Mouse (Mus musculus) kidney, postnatal 36 days (tissue): ENCODE data around the gene Upp2.

Source experiments
- DNase-seq, 2 experiments: peaks; one replicate each; pipeline ENCODE4 v3.0.0; 2021 to 2022; ENCODE audit warnings: mixed read lengths in 2 of 2

Upp2 gene

DNA sequence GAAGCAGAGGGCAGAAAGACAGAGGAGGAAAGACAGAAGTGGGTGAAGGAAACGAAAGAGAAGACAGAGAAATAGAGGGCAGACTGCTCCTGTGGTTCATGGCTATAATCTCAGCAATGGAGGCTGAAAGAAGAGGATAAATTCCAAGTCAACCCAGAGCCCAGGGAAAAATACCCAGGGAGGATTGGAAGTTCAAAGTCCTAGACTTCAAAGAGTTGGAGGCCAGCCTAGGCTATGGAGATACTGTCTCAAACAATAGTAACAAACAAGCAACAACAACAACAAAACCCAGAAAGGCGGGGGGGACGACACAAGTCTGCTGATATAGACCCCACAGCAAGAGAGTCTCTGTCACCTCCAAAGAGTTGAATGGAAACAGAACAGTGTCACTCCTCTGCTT lies 14.8 kb upstream of the Upp2 start:
- DNase-seq = peak; percentile 33 to 46

DNA sequence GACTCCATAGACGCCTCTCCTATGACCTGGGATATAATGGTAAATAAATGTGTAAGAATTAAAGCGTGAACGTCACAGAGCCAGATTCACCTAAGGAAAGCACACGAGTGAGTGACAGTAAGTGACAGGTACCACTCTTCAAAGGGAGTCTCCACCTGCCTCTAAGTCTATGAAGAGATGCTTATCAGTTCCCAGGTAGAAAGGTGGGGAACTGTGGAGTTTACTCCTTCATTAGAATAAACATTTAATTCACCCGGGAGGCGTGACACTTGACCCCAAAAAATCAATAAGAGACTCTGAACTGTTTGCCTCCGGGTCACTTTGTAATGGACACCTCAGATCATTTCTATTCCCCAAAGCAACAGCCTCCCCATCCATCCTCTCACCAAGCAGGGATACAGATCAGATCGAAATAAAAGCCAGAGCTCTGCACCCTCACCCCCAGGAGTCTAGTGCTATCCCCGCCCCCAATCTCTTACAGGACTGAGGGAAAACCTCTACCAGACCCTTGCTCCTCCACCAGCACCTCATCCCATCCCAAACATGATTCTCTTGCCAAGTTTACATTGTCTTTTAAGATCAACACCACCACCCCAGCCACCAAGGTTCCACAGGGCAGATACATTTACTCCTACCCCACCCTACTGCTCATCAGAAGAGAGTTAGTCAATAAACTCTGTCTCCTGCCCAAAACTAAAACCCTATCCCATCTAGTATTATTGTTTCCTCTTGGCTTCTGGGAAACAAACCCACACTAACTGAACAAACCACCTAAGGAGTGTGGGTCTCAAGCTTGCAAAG lies 9.9 kb upstream of the Upp2 start:
- no peak for DNase-seq

DNA sequence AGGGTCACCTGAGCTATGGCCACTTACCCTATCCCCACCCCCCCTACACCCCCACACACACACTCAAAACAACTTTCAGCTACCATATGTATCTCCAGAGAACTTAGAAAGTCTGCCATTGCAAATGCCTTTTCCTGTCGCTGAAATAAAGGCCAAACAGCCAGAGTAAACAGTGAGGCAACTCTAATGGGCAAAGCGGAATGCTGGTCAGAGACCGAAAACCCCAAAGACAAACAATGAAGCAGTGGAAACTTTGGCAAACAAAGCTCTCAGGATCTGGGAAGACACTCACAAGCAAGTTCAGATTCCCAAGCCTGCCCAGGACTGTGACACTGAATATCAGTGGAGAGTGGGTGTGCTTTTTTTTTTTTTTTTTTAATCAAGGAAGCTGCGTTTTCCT lies 5.0 kb upstream of the Upp2 start:
- no peak for DNase-seq

DNA sequence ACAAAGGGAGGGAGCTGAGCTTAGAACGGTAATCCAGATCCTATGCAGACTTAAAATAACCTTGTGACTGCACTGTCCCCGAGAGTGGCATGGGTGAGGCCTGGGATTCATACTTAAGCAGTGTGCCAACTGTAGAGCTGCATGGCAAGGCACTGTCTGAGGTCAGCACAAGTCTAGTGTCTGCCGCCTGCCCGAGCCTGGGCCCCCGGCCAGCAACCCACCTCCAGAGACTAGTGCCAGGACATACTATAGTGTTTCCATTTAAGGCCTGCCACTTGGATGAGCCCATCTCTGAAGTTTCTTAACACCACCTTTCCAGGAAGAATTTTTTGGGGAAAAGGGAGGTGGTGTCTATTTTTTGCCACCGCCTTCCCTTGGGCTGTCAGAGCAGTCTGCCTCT lies 1.8 kb upstream of the Upp2 start:
- DNase-seq = peak; percentile 39 to 54

DNA sequence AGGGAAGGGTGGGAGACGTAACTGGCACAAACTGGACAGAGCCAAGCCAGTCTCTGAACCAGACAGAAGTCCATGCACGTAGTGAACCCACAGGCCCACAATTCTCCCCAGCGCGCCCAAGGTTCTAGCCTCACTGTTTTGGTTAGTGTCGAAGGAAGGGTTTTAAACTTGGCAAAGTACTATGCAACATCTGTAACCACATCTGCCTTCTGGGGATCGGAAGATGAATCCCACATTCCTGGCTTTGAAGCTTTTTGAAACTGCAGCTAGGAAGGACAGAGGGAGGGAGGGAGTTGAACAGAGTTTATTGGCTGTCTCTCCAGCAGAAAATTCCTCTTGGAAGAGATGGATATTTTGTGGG lies 1.1 kb upstream of the Upp2 start:
- peak; percentile 24 to 42 for DNase-seq

DNA sequence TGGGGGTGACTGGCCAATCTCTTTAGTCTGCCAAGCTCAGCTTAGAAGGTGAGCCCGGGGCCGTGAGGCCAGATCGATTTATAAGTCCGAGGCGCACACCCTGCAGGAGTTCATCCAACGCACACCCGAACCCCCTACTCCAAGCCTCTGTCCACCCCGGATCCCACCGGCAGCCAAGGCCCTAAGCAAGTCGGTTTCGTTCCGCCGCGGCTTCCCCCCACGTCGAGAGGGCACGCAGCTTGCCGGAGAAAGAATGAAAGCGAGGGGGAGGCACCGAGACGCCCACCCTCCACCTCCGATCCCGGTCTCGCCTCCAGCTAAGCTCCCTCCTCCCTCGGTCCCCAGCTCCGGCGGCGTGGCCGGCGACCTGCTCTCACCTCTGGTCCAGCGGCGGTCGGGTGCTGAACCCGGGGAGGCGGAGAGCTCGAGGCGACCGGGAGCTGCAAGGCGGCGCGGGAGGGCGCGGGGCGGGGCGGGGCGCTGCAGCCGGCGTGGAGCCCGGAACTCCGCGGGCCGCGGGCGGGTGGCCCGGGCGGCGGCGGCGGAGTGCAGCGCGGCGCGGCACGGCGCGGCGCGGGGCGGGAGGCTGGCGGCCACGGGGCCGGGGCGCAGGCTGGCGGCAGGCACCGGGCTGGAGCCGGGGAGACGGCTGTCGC lies 560 bp upstream of the Upp2 start:
- peak; percentile 73 to 86 for DNase-seq

DNA sequence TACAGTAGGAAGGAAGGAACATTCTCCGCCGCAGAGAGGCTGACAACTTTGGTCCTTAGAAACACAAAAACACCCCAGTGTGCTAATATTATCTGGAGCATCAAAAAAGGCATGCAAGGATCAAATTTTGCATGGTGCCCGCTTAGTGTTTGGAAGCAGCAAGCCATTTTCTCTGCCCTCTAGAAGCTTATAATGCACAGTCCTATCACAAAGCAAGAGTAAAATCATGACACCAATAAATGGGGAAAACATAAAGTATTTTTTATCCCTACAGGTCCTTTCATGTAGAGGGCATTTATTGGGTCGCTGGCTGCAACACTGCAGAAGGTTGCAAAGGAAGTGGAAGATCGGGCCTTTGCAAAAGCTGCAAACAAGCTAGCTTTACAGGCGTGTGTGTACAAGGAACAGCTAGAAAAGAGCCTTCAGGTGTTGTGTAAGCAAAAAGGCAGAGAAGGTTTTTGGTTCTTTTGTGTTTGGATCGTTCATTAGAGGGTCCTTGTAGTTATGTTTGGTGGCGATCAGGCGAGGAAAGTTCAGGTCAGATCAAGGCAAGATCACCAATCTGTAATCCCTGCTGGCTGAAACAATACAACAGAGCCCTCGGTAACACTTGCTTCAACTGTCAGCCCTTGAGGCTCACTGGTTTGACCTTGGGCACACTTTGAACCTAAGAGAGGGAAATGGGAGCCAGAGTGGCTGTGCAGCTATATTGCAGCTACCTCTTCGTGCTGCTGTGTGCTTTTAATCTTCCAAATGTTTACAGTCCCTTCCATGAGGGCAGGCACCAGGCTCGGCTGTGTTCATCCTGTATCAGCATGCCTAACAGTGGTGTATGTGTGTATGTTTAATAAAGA lies 995 bp downstream of the Upp2 start:
- peak; percentile 24 to 30 for DNase-seq

DNA sequence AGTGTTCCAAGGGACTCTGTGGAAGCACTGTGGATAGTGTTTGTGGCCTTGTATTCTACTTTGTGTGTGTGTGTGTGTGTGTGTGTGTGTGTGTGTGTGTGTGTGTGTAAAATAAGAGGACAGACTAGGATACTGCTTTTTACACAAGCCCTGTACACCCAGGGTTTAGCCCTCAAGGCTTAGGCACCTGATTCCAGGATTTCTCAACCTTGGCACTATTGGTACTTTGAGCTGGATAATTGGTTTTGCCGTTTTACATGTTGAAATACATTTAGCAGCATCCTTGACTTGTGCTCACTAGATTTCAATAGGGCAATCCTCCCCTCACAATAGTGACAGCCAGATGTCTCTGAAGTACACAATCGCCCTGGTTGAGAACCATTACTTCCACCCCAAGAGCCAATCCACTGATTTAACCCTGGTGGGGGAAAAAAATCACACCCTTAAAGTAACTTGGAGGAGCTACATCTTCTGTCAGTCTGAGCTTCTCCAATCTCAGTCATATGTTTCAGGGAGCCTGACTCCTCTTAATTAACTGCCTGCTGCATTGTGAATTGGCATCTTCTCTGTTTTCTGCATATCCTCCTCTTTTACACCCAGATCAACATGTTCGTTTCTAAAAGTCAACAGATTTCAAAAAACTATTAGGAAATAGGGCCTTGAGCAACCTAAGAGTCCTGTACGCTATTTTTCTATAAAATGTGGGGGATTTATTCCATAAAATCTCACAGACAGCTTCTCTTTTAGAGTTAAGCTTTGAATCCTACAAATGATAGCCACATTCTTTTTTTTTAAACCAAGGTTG lies 1.9 kb downstream of the Upp2 start:
- DNase-seq = no peak

DNA sequence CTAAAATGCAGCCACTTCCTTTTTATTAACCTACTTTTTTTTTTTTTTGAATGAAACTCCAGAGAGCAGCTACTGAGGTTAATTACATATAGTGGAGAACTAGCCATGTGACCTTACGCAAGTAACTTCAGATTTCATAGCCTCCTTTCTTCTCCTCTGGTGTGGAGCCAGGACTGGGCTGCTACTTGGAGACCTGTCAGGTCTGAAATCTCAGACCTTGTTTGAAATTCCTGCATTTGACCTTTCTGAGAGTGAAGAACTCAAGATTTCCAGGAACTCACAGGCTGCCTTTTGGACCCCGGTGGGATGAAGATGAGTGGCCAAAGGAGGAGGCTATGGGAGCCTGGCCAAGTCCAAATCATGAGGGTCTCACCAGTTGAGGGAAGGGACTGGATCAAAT lies 7.1 kb downstream of the Upp2 start:
- DNase-seq = no peak

DNA sequence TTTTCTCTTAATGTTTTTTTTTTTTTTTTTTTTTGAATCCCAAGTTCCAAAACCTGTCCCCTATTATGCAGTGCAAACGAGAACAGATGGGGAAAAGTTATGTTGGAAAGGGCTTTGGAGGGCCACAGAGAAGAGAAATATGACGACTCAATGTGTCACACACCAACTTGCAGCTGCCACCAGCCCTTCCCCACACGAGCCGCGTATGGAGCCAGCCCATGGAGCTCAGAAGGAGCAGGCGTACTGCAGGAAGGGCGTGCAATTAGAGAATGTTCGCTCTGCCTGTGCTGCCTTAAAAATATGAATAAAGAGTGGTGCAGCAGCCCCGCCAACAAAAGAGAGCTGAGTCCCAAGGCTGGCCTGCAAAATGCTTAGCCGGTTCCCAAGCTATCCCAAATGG lies 19.2 kb downstream of the Upp2 start:
- no peak for DNase-seq

DNA sequence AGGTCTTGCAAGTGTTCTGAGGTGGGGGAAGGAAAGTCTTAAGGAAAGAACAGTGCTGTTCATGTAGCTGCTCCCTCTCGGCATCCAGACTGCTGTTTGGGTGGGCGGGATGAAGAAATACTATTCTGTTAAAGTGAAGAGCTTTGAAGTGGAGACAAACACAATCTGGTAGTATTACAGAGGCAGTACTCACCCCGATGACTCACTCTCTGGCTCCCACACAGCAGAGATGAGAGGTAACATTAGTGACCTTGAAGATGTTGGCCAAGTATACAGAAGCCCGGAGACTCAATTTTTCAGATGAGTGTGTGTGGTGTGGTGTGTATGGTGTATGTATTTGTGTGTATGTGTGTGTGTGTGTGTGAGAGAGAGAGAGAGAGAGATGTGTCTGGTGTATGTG lies 22.5 kb downstream of the Upp2 start:
- no peak for DNase-seq

DNA sequence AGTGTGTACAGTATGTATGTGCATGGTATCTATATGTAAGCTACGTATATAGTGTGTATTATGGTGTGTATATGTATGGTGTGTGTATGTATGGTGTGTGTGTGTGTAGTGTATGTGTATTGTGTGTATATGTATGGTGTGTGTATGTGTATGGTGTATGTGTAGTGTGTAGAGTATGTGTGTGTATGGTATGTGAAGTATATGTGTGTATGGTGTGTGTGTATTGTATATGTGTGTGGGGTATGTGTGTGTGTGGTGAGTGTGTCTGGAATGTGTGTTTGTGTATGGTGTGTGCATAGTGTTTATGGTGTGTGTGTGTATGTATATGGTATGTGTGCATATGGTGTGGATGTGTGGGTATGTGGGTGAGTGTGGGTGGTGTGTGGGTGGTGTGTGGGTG lies 23.0 kb downstream of the Upp2 start:
- DNase-seq = no peak

DNA sequence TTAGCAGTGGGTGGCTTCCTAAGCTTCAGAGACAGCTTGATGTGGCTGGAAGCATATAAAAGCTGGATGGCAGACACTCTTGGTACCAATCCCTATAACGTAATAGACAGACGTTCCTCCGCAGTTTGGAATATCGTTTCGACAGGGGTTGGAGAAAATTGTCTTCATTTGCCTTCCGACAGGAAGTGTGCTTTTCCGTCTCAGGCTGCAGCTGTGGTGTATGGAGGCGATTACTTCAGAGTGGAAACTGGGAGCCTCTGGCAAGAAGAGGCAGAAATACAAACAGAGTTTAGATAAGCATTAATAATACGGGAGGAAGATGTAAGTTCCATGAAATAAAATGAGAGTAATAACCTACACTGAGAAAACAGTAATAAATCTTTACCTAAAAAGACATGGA lies 28.3 kb downstream of the Upp2 start:
- no peak for DNase-seq

DNA sequence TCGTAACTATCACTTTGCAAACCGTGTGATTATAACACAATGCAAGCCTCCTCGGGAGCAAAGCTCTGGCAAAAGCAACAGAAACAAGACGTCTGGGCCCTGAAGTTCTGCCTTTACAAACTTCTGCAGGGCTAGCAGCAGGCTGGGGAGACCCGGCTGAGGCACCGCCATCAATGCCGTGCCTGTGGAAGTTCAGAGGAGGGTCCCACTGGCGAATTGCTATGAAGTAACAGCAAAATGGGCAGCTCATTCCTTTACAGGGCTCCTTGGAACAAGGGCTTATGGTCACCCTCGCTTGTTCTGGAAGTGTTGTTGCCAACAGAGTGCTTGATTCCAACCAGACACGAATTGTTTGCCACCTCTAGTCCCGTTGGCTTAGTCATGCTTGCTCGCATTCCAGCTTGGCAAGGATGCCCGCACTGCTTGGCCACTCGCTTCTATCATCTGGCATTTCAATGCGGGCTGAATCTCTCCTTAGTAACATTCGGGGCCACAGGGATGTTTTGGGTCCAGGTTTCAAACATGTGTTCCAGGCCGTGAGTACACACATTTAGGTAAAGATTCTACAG lies 29.8 kb downstream of the Upp2 start:
- peak in 1 of 2 experiments; percentile 5 for DNase-seq

DNA sequence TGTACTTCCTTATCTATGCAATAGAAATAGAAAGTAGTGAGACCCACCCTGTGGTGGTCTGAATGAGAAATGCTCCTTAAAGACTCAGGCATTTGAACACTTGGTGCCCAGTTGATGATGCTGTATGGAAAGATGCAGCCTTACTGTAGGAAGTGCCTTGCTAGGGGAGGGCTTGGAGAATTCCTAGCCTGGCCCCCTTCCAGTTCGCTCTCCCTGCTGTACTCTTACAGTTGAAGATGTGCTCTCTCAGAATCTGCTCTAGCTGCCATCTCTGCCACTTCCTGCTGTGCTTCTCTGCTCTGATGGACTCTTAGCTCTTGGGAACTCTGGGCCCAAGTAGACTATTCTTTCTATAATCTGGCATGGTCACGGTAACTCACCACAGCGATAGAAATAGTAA lies 30.5 kb downstream of the Upp2 start:
- DNase-seq = no peak

DNA sequence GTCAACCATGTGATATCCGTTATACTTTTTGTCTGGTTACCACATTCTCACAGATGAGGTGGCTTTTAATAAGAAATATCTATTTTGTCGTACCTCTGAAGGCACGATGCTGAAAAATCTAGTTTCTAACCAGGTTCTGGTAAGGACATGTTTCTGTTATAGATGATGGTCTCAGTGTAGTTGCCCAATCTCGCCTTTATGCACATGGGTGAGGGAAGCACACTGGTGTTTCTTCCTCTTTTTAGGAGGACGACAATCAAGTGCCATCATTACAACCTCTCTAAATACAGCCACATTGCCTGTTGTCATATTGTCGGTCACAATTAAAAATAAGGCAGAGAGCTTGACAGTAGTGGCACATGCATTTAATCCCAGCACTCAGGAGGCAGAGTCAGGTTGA lies 32.5 kb downstream of the Upp2 start:
- DNase-seq = no peak

DNA sequence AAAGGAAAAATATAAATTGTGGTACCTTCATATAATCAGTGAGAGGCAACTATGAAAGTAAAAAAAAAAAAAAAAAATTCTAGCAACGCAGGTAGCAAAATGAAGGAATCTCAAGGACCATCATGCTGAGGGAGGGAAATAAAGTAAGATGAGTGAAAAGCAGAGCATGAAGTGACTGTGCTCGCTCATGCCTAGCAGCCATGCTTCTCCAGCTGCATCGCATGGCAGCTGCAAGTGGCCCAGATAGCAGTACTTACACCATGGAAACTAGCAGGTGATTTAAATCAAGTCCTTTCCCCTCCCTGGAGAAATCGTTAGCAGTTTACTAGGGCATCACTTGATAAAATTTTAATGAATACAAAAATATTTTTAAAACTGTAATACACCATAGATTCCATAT lies 34.3 kb downstream of the Upp2 start:
- no peak for DNase-seq

DNA sequence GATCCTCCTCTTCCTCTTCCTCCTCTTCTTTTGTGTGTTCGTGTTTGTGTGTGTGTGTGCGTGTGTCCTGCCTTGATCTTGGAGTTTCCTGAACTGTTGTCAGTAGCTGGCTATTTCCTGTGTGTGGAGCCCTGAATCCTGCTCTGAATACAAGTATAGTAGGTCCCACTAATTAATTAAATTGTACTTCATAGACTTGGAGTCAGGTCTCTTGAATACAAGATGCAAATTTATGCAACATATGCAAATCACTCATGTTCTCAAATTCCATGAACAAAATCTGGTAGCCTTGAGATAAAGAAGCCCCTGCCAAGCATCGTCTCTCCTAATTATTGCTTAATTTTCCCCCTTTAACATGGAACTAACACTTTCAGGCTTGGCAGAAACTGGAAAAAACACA lies 36.3 kb downstream of the Upp2 start:
- DNase-seq = no peak

DNA sequence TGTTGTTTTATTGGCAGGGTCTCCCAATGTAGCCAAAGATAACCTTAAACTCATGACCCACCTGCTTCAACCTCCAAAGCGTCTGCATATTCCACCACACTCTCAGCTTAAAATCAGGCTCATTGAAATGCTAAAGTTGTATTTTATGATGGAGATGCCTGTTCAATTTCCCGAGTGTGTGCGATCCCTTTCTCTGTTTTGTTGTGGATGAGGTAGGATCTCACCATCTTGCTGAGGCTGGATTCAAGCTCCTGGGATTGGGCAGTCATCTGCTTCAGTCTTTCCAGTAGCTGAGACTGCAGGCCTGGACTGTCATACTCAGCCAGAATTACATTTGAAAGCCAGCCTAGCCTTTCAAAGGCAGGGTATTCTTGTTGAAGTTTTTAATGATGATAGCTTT lies 37.7 kb downstream of the Upp2 start:
- no peak for DNase-seq

DNA sequence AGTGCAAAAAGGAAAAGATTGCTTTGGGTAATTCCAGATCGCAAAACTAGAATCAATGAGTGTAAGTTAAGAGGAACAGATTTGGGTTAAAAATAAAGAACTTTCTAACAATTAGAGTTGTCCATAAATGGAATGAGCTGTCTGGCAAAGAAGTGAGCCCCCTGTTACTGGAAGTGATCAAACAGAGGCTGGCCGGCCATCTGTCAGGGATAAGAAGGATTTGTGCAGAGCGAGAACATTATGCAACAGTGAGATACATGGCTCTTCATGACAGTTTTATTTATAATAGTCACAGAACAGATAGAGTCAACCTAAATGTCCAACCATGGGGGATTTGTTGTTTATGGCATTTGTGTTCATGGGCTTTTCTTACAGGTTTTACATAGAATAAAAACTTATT lies 46.6 kb downstream of the Upp2 start:
- no peak for DNase-seq

DNA sequence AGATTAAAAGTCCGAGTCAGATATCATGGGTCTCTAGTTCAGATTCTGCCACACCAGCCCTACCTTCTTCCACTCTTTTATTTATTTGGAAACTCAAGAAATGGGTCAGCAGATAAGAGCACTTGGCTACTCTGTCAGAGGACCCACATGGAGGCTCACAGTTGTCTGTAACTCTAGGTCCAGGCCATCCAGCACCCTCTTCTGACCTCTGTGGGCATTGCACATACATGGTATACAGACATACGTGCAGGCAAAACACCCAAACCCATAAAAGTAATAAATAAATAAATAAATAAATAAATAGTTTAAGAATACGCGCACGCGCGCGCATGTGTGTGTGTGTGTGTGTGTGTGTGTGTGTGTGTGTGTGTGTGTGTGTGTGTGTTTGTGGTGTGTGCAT lies 47.8 kb downstream of the Upp2 start:
- peak; percentile 2 to 11 for DNase-seq

DNA sequence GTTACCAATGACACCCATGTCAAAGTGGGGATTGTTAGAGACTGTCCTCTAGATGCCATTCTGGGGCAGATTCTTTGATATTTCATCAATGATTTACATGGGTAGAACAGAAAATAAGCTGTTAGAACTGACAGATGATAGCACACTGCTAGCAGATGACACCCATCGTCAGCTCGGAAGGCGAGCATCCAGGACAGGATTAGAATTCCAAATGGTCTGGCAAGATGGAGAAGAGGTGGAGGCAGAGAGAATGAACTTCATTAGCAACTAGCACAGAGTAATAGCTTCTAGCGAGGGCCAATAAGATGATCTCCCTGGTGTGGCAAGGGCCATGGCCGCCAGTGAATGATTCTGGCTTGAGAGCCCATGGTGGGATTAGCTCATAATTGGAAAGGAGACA lies 48.7 kb downstream of the Upp2 start:
- no peak for DNase-seq

DNA sequence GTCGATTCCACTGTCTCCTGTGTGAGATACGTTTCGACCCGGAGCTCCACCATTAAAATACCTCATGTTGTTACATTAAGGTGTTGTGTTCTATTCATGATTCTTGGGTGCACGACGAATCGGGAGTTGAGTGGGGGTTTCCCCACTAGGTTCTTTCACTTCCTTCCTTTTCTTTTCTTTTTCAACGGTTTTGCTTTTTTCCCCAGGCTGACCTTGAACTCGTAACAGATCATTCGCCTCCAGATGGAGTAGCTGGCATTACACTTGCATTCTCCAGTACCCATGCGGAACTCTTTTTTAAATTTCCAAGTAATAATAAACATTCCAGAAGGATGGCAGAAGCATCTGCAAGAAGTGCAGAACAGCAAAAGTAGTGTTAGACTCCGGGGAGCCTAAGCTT lies 58.1 kb downstream of the Upp2 start:
- DNase-seq = no peak
